Mouse (Mus musculus) adrenal gland, adult (tissue): ENCODE results near the gene Wdtc1.
A peak's percentile ranks its signal among the peaks of the same experiment; 100 is the strongest.

ENCODE experiments used
- DNase-seq, 2 experiments: peaks; one replicate each; pipeline ENCODE4 v3.0.0; 2022 to 2023; ENCODE audit warnings: low spot score in 1 of 2; ENCODE audit not compliant: inconsistent age in 2 of 2

Wdtc1 gene

GRCm38 (mm10) chr4:133378236-133379045 lies 25.2 kb upstream of the Wdtc1 start:
- peak; percentile 84 to 89 for DNase-seq

GRCm38 (mm10) chr4:133375812-133376577 lies 22.7 kb upstream of the Wdtc1 start:
- peak in 1 of 2 experiments; percentile 38 for DNase-seq

- DNase-seq: peak in 1 of 2 experiments; percentile 35
Observed at GRCm38 (mm10) chr4:133374011-133374410, 20.7 kb upstream of the Wdtc1 start.

- peak in 1 of 2 experiments; percentile 83 for DNase-seq
Observed at GRCm38 (mm10) chr4:133372278-133372665, 19.0 kb upstream of the Wdtc1 start.

- DNase-seq: peak in 1 of 2 experiments; percentile 50
Observed at GRCm38 (mm10) chr4:133371621-133372277, 18.5 kb upstream of the Wdtc1 start.

- peak in 1 of 2 experiments; percentile 71 for DNase-seq
Observed at GRCm38 (mm10) chr4:133370298-133371274, 17.3 kb upstream of the Wdtc1 start.

- peak; percentile 95 to 99 for DNase-seq
Observed at GRCm38 (mm10) chr4:133369553-133370297, 16.4 kb upstream of the Wdtc1 start, which contains the start of gene Slc9a1. Gene Slc9a1, plus strand, starts transcription at chr4:133369706.

- DNase-seq: peak in 1 of 2 experiments; percentile 20
Observed at GRCm38 (mm10) chr4:133354641-133355040, 1.4 kb upstream of the Wdtc1 start.

- DNase-seq: peak in 1 of 2 experiments; percentile 18
Observed at GRCm38 (mm10) chr4:133352797-133353196, 484 bp downstream of the Wdtc1 start.

GRCm38 (mm10) chr4:133348051-133348775 lies 5.1 kb downstream of the Wdtc1 start:
- peak; percentile 47 to 80 for DNase-seq

- peak in 1 of 2 experiments; percentile 58 for DNase-seq
Observed at GRCm38 (mm10) chr4:133347624-133348023, 5.7 kb downstream of the Wdtc1 start.

- DNase-seq: no peak
Observed at GRCm38 (mm10) chr4:133346577-133346976, 6.7 kb downstream of the Wdtc1 start.

- DNase-seq: no peak
Observed at GRCm38 (mm10) chr4:133345702-133346101, 7.6 kb downstream of the Wdtc1 start.

- peak in 1 of 2 experiments; percentile 67 for DNase-seq
Observed at GRCm38 (mm10) chr4:133344112-133344511, 9.2 kb downstream of the Wdtc1 start.

- DNase-seq: no peak
Observed at GRCm38 (mm10) chr4:133340217-133340616, 13.1 kb downstream of the Wdtc1 start.

- DNase-seq: peak; percentile 99
Observed at GRCm38 (mm10) chr4:133339148-133339749, 14.0 kb downstream of the Wdtc1 start.

GRCm38 (mm10) chr4:133338521-133339095 lies 14.7 kb downstream of the Wdtc1 start:
- DNase-seq: no peak
